23 mouse cellular contexts compared by ENCODE assay signal in genomic region chr2:134452748-134453147, GRCm38 (mm10).
"Had no signal": no experiment of that assay in that cellular context is flagged by ENCODE, and none has a peak within 500 bp of the region (broad histone marks: within the 10 kb centered on the region; RNA-seq: fewer than 3 reads in every experiment).

No protein-coding gene starts in this region.

- ATAC-seq: hindbrain, postnatal 0 days; intestine, embryonic 16.5 days had no signal

- H3K9ac ChIP-seq: heart, embryonic 12.5 days; hindbrain, embryonic 13.5 days; hindbrain, embryonic 15.5 days; limb, embryonic 12.5 days; liver, embryonic 13.5 days; liver, embryonic 15.5 days had no signal

- H3K4me2 ChIP-seq: heart, embryonic 12.5 days; hindbrain, embryonic 13.5 days; hindbrain, embryonic 15.5 days; limb, embryonic 12.5 days; liver, embryonic 11.5 days; liver, embryonic 13.5 days; liver, embryonic 15.5 days had no signal

- H3K9me3 ChIP-seq: heart, embryonic 10.5 days; heart, embryonic 12.5 days; hindbrain, embryonic 13.5 days; hindbrain, embryonic 15.5 days; limb, embryonic 10.5 days; limb, embryonic 12.5 days; liver, embryonic 13.5 days; liver, embryonic 15.5 days had no signal

- H3K27ac ChIP-seq: heart, embryonic 10.5 days; hindbrain, embryonic 13.5 days; hindbrain, embryonic 15.5 days; hindbrain, postnatal 0 days; layer of hippocampus, adult 2 months; left cerebral cortex, adult 2 months; limb, embryonic 10.5 days; limb, embryonic 12.5 days; liver, embryonic 13.5 days; liver, embryonic 15.5 days had no signal

- H3K4me1 ChIP-seq: heart, embryonic 10.5 days; liver, embryonic 13.5 days; liver, embryonic 15.5 days had no signal

- H3K4me3 ChIP-seq: heart, embryonic 10.5 days; heart, embryonic 12.5 days; hindbrain, embryonic 13.5 days; hindbrain, embryonic 15.5 days; layer of hippocampus, adult 2 months; left cerebral cortex, adult 2 months; limb, embryonic 10.5 days; limb, embryonic 12.5 days; liver, embryonic 13.5 days; liver, embryonic 15.5 days had no signal

- H3K36me3 ChIP-seq: heart, embryonic 10.5 days; heart, embryonic 12.5 days; hindbrain, embryonic 13.5 days; hindbrain, embryonic 15.5 days; limb, embryonic 10.5 days; limb, embryonic 12.5 days; liver, embryonic 13.5 days; liver, embryonic 15.5 days had no signal

- DNase-seq: gastrocnemius, postnatal 14 days; gastrocnemius, postnatal 36 days; heart, adult 18-20 months; heart, postnatal 10 days; kidney, adult 11 months; kidney, adult 8-10 months; kidney, postnatal 10 days; kidney, postnatal 25 days; kidney, postnatal 4 days; liver; liver, embryonic 13.5 days had no signal

- H3K27me3 ChIP-seq: heart, embryonic 12.5 days; hindbrain, embryonic 13.5 days; hindbrain, embryonic 15.5 days; limb, embryonic 12.5 days; liver, embryonic 13.5 days; liver, embryonic 15.5 days had no signal
